Mouse (Mus musculus): ENCODE results near the gene Eif3c. TPM values are rescaled to one million over a fixed set of nuclear protein-coding genes. Genes with fewer than 3 reads are reported as not detected.
A peak's percentile ranks its signal among the peaks of the same experiment; 100 is the strongest.

Eif3c gene
- polyA plus RNA-seq, 1 experiment = 144 TPM

DNA sequence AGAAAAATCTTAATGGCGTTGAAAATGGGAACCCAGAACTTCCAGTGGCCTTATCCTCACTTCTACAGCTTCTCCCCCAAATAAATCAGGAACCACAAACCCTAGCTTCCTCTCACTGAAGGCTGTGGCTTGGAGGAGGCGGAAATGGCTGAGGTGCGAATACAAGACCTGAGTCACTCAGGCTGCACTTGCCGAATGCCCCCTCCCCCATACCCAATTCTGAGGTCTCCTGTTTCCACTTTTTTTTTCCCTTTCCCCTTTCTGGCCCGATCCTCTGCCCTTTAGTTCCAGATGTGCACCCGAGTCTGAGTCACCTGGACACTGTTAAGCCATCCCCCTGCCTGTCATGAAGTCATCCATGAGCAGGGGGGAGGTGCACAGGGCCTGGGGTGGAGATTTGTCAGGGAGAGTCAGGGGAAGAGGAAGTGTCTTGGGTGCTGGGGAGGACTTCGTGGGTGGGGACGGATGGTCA, 18.3 kb upstream of the Eif3c start, which contains the start of gene Apobr:
TSS of gene Apobr (plus strand) at position 437 of the 472 bp plus-strand sequence.
- Histone ChIP-seq H3K4me1 (ENCODE audit: control insufficient read depth, insufficient read depth, low read length) (peaks cover 30% of the 10 kb centered on the region), H3K27me3 (ENCODE audit: control insufficient read depth, insufficient read depth, low read length) (no peaks in the 10 kb centered on the region), H3K27ac (ENCODE audit: control insufficient read depth, insufficient read depth, low read depth, low read length) (no peak within 1 kb of the TSS), H3K4me3 (ENCODE audit: control insufficient read depth, low read depth, low read length) (no peak within 1 kb of the TSS), H3K36me3 (ENCODE audit: control insufficient read depth, insufficient read depth, low read length) (no peaks in the 10 kb centered on the region)
- TF ChIP-seq POLR2A (IDR thresholded peaks at IDR 0.05; ENCODE audit: control insufficient read depth, low read depth, low read length) (no peak), CTCF (IDR thresholded peaks at IDR 0.05; ENCODE audit: control insufficient read depth, insufficient read depth, insufficient replicate concordance, low read depth, low read length) (no peak)

- H3K27me3 ChIP-seq (ENCODE audit: control insufficient read depth, insufficient read depth, low read length) = no peaks in the 10 kb centered on the region
- H3K36me3 ChIP-seq (ENCODE audit: control insufficient read depth, insufficient read depth, low read length) = no peaks in the 10 kb centered on the region
- peak overlapping the region; percentile 89 for H3K27ac ChIP-seq (ENCODE audit: control insufficient read depth, insufficient read depth, low read depth, low read length)
- H3K4me1 ChIP-seq (ENCODE audit: control insufficient read depth, insufficient read depth, low read length) = peaks cover 25% of the 10 kb centered on the region
- peak overlapping the region; percentile 96 for H3K4me3 ChIP-seq (ENCODE audit: control insufficient read depth, low read depth, low read length)
- no peak for TF ChIP-seq POLR2A (IDR thresholded peaks at IDR 0.05; ENCODE audit: control insufficient read depth, low read depth, low read length)
- TF ChIP-seq CTCF (IDR thresholded peaks at IDR 0.05; ENCODE audit: control insufficient read depth, insufficient read depth, insufficient replicate concordance, low read depth, low read length) = no peak
These were observed 17.6 kb upstream of the Eif3c start for GRCm38 (mm10) chr7:126583761-126584160.

DNA sequence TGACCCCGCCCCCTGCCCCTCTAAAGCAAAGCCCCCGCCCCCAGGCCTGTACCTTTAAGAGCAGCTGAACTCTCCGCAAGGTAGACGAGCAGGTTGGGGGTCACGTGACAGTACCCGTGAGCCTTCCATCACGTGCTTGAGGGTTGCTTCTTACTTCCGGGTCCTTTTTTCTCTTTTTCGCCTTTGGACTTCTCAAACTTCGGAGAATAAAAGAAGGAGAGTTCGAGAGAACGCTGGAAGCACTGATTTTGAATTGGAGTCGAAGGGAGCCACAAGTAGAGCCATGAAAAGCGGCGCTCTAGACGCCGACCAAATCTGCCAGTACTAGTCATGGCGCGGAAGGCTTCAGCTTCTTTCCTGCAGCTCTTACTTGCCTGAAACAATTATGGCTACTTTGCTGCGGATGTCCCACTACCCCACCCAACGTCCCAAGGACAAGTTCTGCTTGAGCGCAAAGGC, 17.1 kb upstream of the Eif3c start:
- Histone ChIP-seq H3K27ac (ENCODE audit: control insufficient read depth, insufficient read depth, low read depth, low read length) (peak overlapping the region; percentile 89), H3K4me1 (ENCODE audit: control insufficient read depth, insufficient read depth, low read length) (peaks cover 20% of the 10 kb centered on the region), H3K4me3 (ENCODE audit: control insufficient read depth, low read depth, low read length) (peak overlapping the region; percentile 96), H3K27me3 (ENCODE audit: control insufficient read depth, insufficient read depth, low read length) (no peaks in the 10 kb centered on the region), H3K36me3 (ENCODE audit: control insufficient read depth, insufficient read depth, low read length) (no peaks in the 10 kb centered on the region)
- TF ChIP-seq CTCF (IDR thresholded peaks at IDR 0.05; ENCODE audit: control insufficient read depth, insufficient read depth, insufficient replicate concordance, low read depth, low read length) (no peak), POLR2A (IDR thresholded peaks at IDR 0.05; ENCODE audit: control insufficient read depth, low read depth, low read length) (peak; percentile 33; the same call in 1 of the 2 replicates)

DNA sequence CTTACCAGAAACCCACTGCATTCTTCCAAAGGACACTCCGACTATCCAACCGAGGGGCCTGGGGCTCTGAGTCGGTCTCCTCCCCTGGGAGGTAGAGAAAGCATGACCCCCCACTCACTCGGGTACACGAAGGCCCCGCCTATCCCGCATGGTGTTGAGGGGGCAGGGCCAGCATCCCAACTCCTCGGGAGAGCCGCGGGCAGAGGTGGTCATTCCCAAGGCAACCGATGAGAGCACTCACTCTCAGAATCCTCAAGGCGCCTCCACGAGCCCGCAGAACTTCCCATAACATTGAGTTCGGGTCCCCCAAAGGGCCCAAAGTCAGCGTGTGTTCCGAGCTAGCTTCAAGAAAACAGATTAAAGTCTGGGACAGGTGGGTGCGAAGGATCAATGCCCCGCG, 16.5 kb upstream of the Eif3c start:
- H3K27ac ChIP-seq (ENCODE audit: control insufficient read depth, insufficient read depth, low read depth, low read length) = peak overlapping the region; percentile 75
- TF ChIP-seq CTCF (IDR thresholded peaks at IDR 0.05; ENCODE audit: control insufficient read depth, insufficient read depth, insufficient replicate concordance, low read depth, low read length) = no peak
- TF ChIP-seq POLR2A (IDR thresholded peaks at IDR 0.05; ENCODE audit: control insufficient read depth, low read depth, low read length) = no peak; the same call in 1 of the 2 replicates
- peaks cover 15% of the 10 kb centered on the region for H3K4me1 ChIP-seq (ENCODE audit: control insufficient read depth, insufficient read depth, low read length)
- peak overlapping the region; percentile 96 for H3K4me3 ChIP-seq (ENCODE audit: control insufficient read depth, low read depth, low read length)
- H3K36me3 ChIP-seq (ENCODE audit: control insufficient read depth, insufficient read depth, low read length) = no peaks in the 10 kb centered on the region
- H3K27me3 ChIP-seq (ENCODE audit: control insufficient read depth, insufficient read depth, low read length) = no peaks in the 10 kb centered on the region

GRCm38 (mm10) chr7:126581661-126582060, 15.4 kb upstream of the Eif3c start:
- no peaks in the 10 kb centered on the region for H3K27me3 ChIP-seq (ENCODE audit: control insufficient read depth, insufficient read depth, low read length)
- no peak for TF ChIP-seq CTCF (IDR thresholded peaks at IDR 0.05; ENCODE audit: control insufficient read depth, insufficient read depth, insufficient replicate concordance, low read depth, low read length)
- TF ChIP-seq POLR2A (IDR thresholded peaks at IDR 0.05; ENCODE audit: control insufficient read depth, low read depth, low read length) = no peak
- H3K4me1 ChIP-seq (ENCODE audit: control insufficient read depth, insufficient read depth, low read length) = peaks cover 7% of the 10 kb centered on the region

GRCm38 (mm10) chr7:126579172-126579571, 13.0 kb upstream of the Eif3c start:
- H3K36me3 ChIP-seq (ENCODE audit: control insufficient read depth, insufficient read depth, low read length) = no peaks in the 10 kb centered on the region
- H3K27ac ChIP-seq (ENCODE audit: control insufficient read depth, insufficient read depth, low read depth, low read length) = no peak overlapping the region
- H3K27me3 ChIP-seq (ENCODE audit: control insufficient read depth, insufficient read depth, low read length) = no peaks in the 10 kb centered on the region
- no peak overlapping the region for H3K4me3 ChIP-seq (ENCODE audit: control insufficient read depth, low read depth, low read length)
- H3K4me1 ChIP-seq (ENCODE audit: control insufficient read depth, insufficient read depth, low read length) = peaks cover 7% of the 10 kb centered on the region
- no peak for TF ChIP-seq POLR2A (IDR thresholded peaks at IDR 0.05; ENCODE audit: control insufficient read depth, low read depth, low read length)
- peak; percentile 30; the same call in 1 of the 2 replicates for TF ChIP-seq CTCF (IDR thresholded peaks at IDR 0.05; ENCODE audit: control insufficient read depth, insufficient read depth, insufficient replicate concordance, low read depth, low read length)

More at GRCm38 (mm10) chr7:126581661-126582060, 15.4 kb upstream of the Eif3c start:
- Histone ChIP-seq H3K27ac (ENCODE audit: control insufficient read depth, insufficient read depth, low read depth, low read length) (no peak overlapping the region), H3K36me3 (ENCODE audit: control insufficient read depth, insufficient read depth, low read length) (no peaks in the 10 kb centered on the region), H3K4me3 (ENCODE audit: control insufficient read depth, low read depth, low read length) (no peak overlapping the region)

- H3K27ac ChIP-seq (ENCODE audit: control insufficient read depth, insufficient read depth, low read depth, low read length) = no peak overlapping the region
- no peaks in the 10 kb centered on the region for H3K4me1 ChIP-seq (ENCODE audit: control insufficient read depth, insufficient read depth, low read length)
- H3K27me3 ChIP-seq (ENCODE audit: control insufficient read depth, insufficient read depth, low read length) = no peaks in the 10 kb centered on the region
- H3K4me3 ChIP-seq (ENCODE audit: control insufficient read depth, low read depth, low read length) = no peak overlapping the region
- TF ChIP-seq CTCF (IDR thresholded peaks at IDR 0.05; ENCODE audit: control insufficient read depth, insufficient read depth, insufficient replicate concordance, low read depth, low read length) (peak; percentile 67; the same call in 1 of the 2 replicates), POLR2A (IDR thresholded peaks at IDR 0.05; ENCODE audit: control insufficient read depth, low read depth, low read length) (no peak)
- H3K36me3 ChIP-seq (ENCODE audit: control insufficient read depth, insufficient read depth, low read length) = no peaks in the 10 kb centered on the region
These were observed 10.7 kb upstream of the Eif3c start for GRCm38 (mm10) chr7:126576946-126577345.

All from testis, adult 2 months (tissue).